Comparison of ENCODE assay signal across 17 mouse cellular contexts in genomic region chr7:18335411-18335810, GRCm38 (mm10). TPM values are rescaled to one million over a fixed set of nuclear protein-coding genes. Genes with fewer than 3 reads are reported as not detected.
"Had no signal": no experiment of that assay in that cellular context is flagged by ENCODE, and none has a peak within 500 bp of the region (broad histone marks: within the 10 kb centered on the region; RNA-seq: fewer than 3 reads in every experiment).

No protein-coding gene starts in this region.

RNA-seq across cellular contexts. Expression of gene Psg18, which starts 19.4 kb away (rescaled TPM):
- total RNA-seq: heart, postnatal 10 days; heart, postnatal 14 days; heart, postnatal 25 days; heart, postnatal 36 days; heart, postnatal 4 days; hematopoietic stem cell, adult 5-6 weeks; hindbrain, postnatal 0 days; layer of hippocampus, adult 18-20 months; layer of hippocampus, adult 2 months; layer of hippocampus, adult 8-10 months; layer of hippocampus, postnatal 10 days; layer of hippocampus, postnatal 14 days; layer of hippocampus, postnatal 25 days; layer of hippocampus, postnatal 36 days; left cerebral cortex, adult 18-20 months; left cerebral cortex, adult 2 months; left cerebral cortex, adult 8-10 months had no signal
